Mouse (Mus musculus) neural tube, embryonic 13.5 days (tissue): Measurements from ENCODE around the gene Rpa3. TPM values are rescaled to one million over a fixed set of nuclear protein-coding genes. Genes with fewer than 3 reads are reported as not detected.
A peak's percentile ranks its signal among the peaks of the same experiment; 100 is the strongest.

ENCODE experiments used
- ATAC-seq: fragments of 200-750 bp; cut with Nextera tagmentation; 2 replicates; pipeline ENCODE4 v1.8.0; 2017; ENCODE audit warnings: low read depth, mild to moderate bottlenecking, moderate TSS enrichment, moderate library complexity
- H3K27ac ChIP-seq: fragments of 300-500 bp; sonication (generic); replicated peaks from 2 replicates; pipeline ENCODE4 v1.5.1; 2015; ENCODE audit warnings: moderate library complexity, mild to moderate bottlenecking, inconsistent platforms
- H3K27me3 ChIP-seq: fragments of 300-500 bp; sonication (generic); 2 replicates; pipeline ENCODE4 v1.6.1; 2015; ENCODE audit warnings: mild to moderate bottlenecking, inconsistent platforms
- H3K36me3 ChIP-seq: fragments of 300-500 bp; sonication (generic); 2 replicates; pipeline ENCODE4 v1.6.1; 2015; ENCODE audit warnings: mild to moderate bottlenecking, inconsistent platforms
- H3K4me1 ChIP-seq: fragments of 300-500 bp; sonication (generic); replicated peaks from 2 replicates; pipeline ENCODE4 v1.6.1; 2015; ENCODE audit warnings: inconsistent platforms
- H3K4me2 ChIP-seq: fragments of 300-500 bp; sonication (generic); 2 replicates; pipeline ENCODE4 v1.6.1; 2015; ENCODE audit warnings: inconsistent platforms, mild to moderate bottlenecking, moderate library complexity
- H3K4me3 ChIP-seq: fragments of 300-500 bp; sonication (generic); 2 replicates; pipeline ENCODE4 v1.5.1; 2015; ENCODE audit warnings: mild to moderate bottlenecking, inconsistent platforms
- H3K9ac ChIP-seq: fragments of 300-500 bp; sonication (generic); 2 replicates; pipeline ENCODE4 v1.6.1; 2015; ENCODE audit warnings: moderate library complexity, mild to moderate bottlenecking, inconsistent platforms
- H3K9me3 ChIP-seq: fragments of 300-500 bp; sonication (generic); 2 replicates; pipeline ENCODE4 v1.6.1; 2016; ENCODE audit warnings: inconsistent platforms
- WGBS: fragments of 180-500 bp; shearing (Covaris S2); methylation state at CpG from one replicate; pipeline ENCODE4 v1.1.7; 2015; 5-methylcytosine and 5-hydroxymethylcytosine counted together
- polyA plus RNA-seq: library from polyadenylated mRNA; unstranded; fragments of >200 nt; fragmentation: Nextera tagmentation; extraction: Ambion mirVana; gene quantifications from 2 replicates; pipeline ENCODE4 v1.2.1, GENCODE M21; 2015

The Rpa3 gene
- polyA plus RNA-seq, 1 experiment from 2014 or later = 74.3 TPM

GRCm38 (mm10) chr6:8275098-8275497, 16.1 kb upstream of the Rpa3 start:
- H3K4me3 ChIP-seq = no peak overlapping the region

GRCm38 (mm10) chr6:8274387-8275054, 15.5 kb upstream of the Rpa3 start:
- no peak overlapping the region for H3K9ac ChIP-seq
- WGBS = 36% methylated on average over 6 of the region's 6 CpGs
- no peak overlapping the region; the same call in 1 of the 2 replicates for H3K27ac ChIP-seq
- no peak overlapping the region for H3K4me2 ChIP-seq
- ATAC-seq = peak; percentile 81; the same call in 1 of the 2 replicates
- no peaks in the 10 kb centered on the region for H3K4me1 ChIP-seq
- no peaks in the 10 kb centered on the region for H3K9me3 ChIP-seq
- H3K27me3 ChIP-seq = no peaks in the 10 kb centered on the region
- no peak overlapping the region for H3K4me3 ChIP-seq
- peaks cover 19% of the 10 kb centered on the region for H3K36me3 ChIP-seq

More at GRCm38 (mm10) chr6:8275098-8275497, 16.1 kb upstream of the Rpa3 start:
- ATAC-seq = peak; percentile 63
- WGBS = 16% methylated on average over 1 of the region's 1 CpGs
- no peak overlapping the region; the same call in 1 of the 2 replicates for H3K27ac ChIP-seq
- peaks cover 20% of the 10 kb centered on the region for H3K36me3 ChIP-seq
- no peaks in the 10 kb centered on the region for H3K27me3 ChIP-seq
- no peak overlapping the region for H3K4me2 ChIP-seq
- no peaks in the 10 kb centered on the region for H3K9me3 ChIP-seq
- H3K4me1 ChIP-seq = no peaks in the 10 kb centered on the region
- H3K9ac ChIP-seq = no peak overlapping the region

GRCm38 (mm10) chr6:8271047-8271446, 12.1 kb upstream of the Rpa3 start:
- Histone ChIP-seq H3K4me3 (no peak overlapping the region), H3K4me2 (no peak overlapping the region), H3K9me3 (no peaks in the 10 kb centered on the region), H3K36me3 (peaks cover 16% of the 10 kb centered on the region), H3K27me3 (no peaks in the 10 kb centered on the region), H3K27ac (no peak overlapping the region), H3K9ac (no peak overlapping the region), H3K4me1 (no peaks in the 10 kb centered on the region)
- ATAC-seq = no peak
- 87% methylated on average over 3 of the region's 3 CpGs for WGBS

- peak overlapping the region; percentile 85 for H3K27ac ChIP-seq
- H3K9ac ChIP-seq = peak overlapping the region; percentile 86
- peak overlapping the region; percentile 92 for H3K4me2 ChIP-seq
- H3K4me1 ChIP-seq = peaks cover 22% of the 10 kb centered on the region
- H3K4me3 ChIP-seq = peak overlapping the region; percentile 81
- ATAC-seq = no peak
- no peaks in the 10 kb centered on the region for H3K27me3 ChIP-seq
- no peaks in the 10 kb centered on the region for H3K9me3 ChIP-seq
- 0% methylated on average over 8 of the region's 8 CpGs for WGBS
- peaks cover 7% of the 10 kb centered on the region for H3K36me3 ChIP-seq
Observed at GRCm38 (mm10) chr6:8259667-8260044, 683 bp upstream of the Rpa3 start.

GRCm38 (mm10) chr6:8258316-8258715, 657 bp downstream of the Rpa3 start:
- peak overlapping the region; percentile 67 for H3K4me2 ChIP-seq
- H3K27me3 ChIP-seq = no peaks in the 10 kb centered on the region
- peak overlapping the region; percentile 87 for H3K27ac ChIP-seq
- H3K4me3 ChIP-seq = peak overlapping the region; percentile 81
- peaks cover 22% of the 10 kb centered on the region for H3K4me1 ChIP-seq
- WGBS = 10% methylated on average over 6 of the region's 6 CpGs
- H3K9ac ChIP-seq = peak overlapping the region; percentile 84
- H3K36me3 ChIP-seq = peaks cover 17% of the 10 kb centered on the region
- no peaks in the 10 kb centered on the region for H3K9me3 ChIP-seq
- no peak for ATAC-seq

- no peak overlapping the region for H3K9ac ChIP-seq
- no peak overlapping the region for H3K4me2 ChIP-seq
- no peaks in the 10 kb centered on the region for H3K4me1 ChIP-seq
- no peak for ATAC-seq
- H3K4me3 ChIP-seq = no peak overlapping the region
- 92% methylated on average over 3 of the region's 3 CpGs for WGBS
- H3K27ac ChIP-seq = no peak overlapping the region
- peaks cover 58% of the 10 kb centered on the region for H3K36me3 ChIP-seq
- H3K27me3 ChIP-seq = no peaks in the 10 kb centered on the region
- no peaks in the 10 kb centered on the region for H3K9me3 ChIP-seq
Observed at GRCm38 (mm10) chr6:8228596-8228995, 30.4 kb downstream of the Rpa3 start.

- Histone ChIP-seq H3K4me3 (no peak overlapping the region), H3K27me3 (no peaks in the 10 kb centered on the region), H3K9me3 (no peaks in the 10 kb centered on the region), H3K4me2 (no peak overlapping the region), H3K36me3 (peaks cover 48% of the 10 kb centered on the region), H3K27ac (no peak overlapping the region), H3K4me1 (no peaks in the 10 kb centered on the region), H3K9ac (no peak overlapping the region)
- WGBS = 93% methylated on average over 3 of the region's 3 CpGs
- ATAC-seq = no peak
Observed at GRCm38 (mm10) chr6:8227035-8227434, 31.9 kb downstream of the Rpa3 start.

- no peak overlapping the region for H3K27ac ChIP-seq
- 95% methylated on average over 3 of the region's 3 CpGs for WGBS
- H3K4me2 ChIP-seq = peak overlapping the region; percentile 58
- peak overlapping the region; percentile 75 for H3K4me3 ChIP-seq
- peaks cover 14% of the 10 kb centered on the region for H3K4me1 ChIP-seq
- H3K36me3 ChIP-seq = peaks cover 14% of the 10 kb centered on the region
- no peaks in the 10 kb centered on the region for H3K9me3 ChIP-seq
- ATAC-seq = no peak
- no peak overlapping the region for H3K9ac ChIP-seq
- H3K27me3 ChIP-seq = no peaks in the 10 kb centered on the region
Observed at GRCm38 (mm10) chr6:8210661-8211060, 48.3 kb downstream of the Rpa3 start.

GRCm38 (mm10) chr6:8209866-8210186, 49.1 kb downstream of the Rpa3 start:
- H3K4me3 ChIP-seq = peak overlapping the region; percentile 75
- no peaks in the 10 kb centered on the region for H3K27me3 ChIP-seq
- H3K9ac ChIP-seq = peak overlapping the region; percentile 84
- H3K27ac ChIP-seq = peak overlapping the region; percentile 94
- H3K4me2 ChIP-seq = peak overlapping the region; percentile 58
- H3K9me3 ChIP-seq = no peaks in the 10 kb centered on the region
- peaks cover 5% of the 10 kb centered on the region for H3K36me3 ChIP-seq
- peaks cover 14% of the 10 kb centered on the region for H3K4me1 ChIP-seq
- peak; percentile 6; the same call in 1 of the 2 replicates for ATAC-seq
- 12% methylated on average over 10 of the region's 10 CpGs for WGBS

GRCm38 (mm10) chr6:8209047-8209865, 49.7 kb downstream of the Rpa3 start, which contains the start of gene Mios:
TSS of gene Mios (plus strand) at chr6:8209222.
- Histone ChIP-seq H3K4me2 (peak within 1 kb of the TSS; percentile 58), H3K9ac (peak within 1 kb of the TSS; percentile 84), H3K27ac (peak within 1 kb of the TSS; percentile 94), H3K4me1 (peaks cover 14% of the 10 kb centered on the region), H3K36me3 (0 out of 2 replicates have a peak, but pooled peaks cover 2% of the 10 kb centered on the region), H3K9me3 (no peaks in the 10 kb centered on the region), H3K4me3 (peak within 1 kb of the TSS; percentile 75), H3K27me3 (no peaks in the 10 kb centered on the region)
- ATAC-seq = peak; percentile 99
- under 1% methylated on average over 90 of the region's 90 CpGs for WGBS
